Comparison of ENCODE assay signal across 9 mouse cellular contexts in genomic region chr7:84152821-84153220, GRCm38 (mm10). TPM values are rescaled to one million over a fixed set of nuclear protein-coding genes. Genes with fewer than 3 reads are reported as not detected.
A peak's percentile ranks its signal among the peaks of the same experiment; 100 is the strongest.
DNase-seq lines count a peak whose midpoint lies in the region; ATAC-seq and TF ChIP-seq lines count a peak whose summit lies in the region.
"Had no signal": no experiment of that assay in that cellular context is flagged by ENCODE, and none has a peak within 500 bp of the region (broad histone marks: within the 10 kb centered on the region; RNA-seq: fewer than 3 reads in every experiment).

No protein-coding gene starts in this region.

- H3K27ac ChIP-seq in heart, embryonic 15.5 days, result no peak overlapping the region
- H3K27ac ChIP-seq in testis, adult 2 months (ENCODE audit: control insufficient read depth, insufficient read depth, low read depth, low read length), result peak overlapping the region; percentile 51
- H3K27ac ChIP-seq in limb, embryonic 13.5 days, result no peak overlapping the region

- TF ChIP-seq POLR2A in testis, adult 2 months (IDR thresholded peaks at IDR 0.05; ENCODE audit: control insufficient read depth, low read depth, low read length), result no peak

- no peaks in the 10 kb centered on the region for H3K27me3 ChIP-seq in heart, embryonic 15.5 days
- H3K27me3 ChIP-seq in testis, adult 2 months (ENCODE audit: control insufficient read depth, insufficient read depth, low read length), result no peaks in the 10 kb centered on the region
- H3K27me3 ChIP-seq in limb, embryonic 13.5 days, result no peaks in the 10 kb centered on the region

- H3K9me3 ChIP-seq in heart, embryonic 15.5 days (replicated peaks), result no peaks in the 10 kb centered on the region
- H3K9me3 ChIP-seq in limb, embryonic 13.5 days, result no peaks in the 10 kb centered on the region

- peak overlapping the region; percentile 95 for H3K4me3 ChIP-seq in heart, embryonic 15.5 days
- H3K4me3 ChIP-seq in testis, adult 2 months (ENCODE audit: control insufficient read depth, low read depth, low read length), result peak overlapping the region; percentile 93
- no peak overlapping the region; the same call in 1 of the 2 replicates for H3K4me3 ChIP-seq in limb, embryonic 13.5 days

- ATAC-seq in heart, embryonic 15.5 days (replicated peaks; ENCODE audit: insufficient number of reproducible peaks, insufficient read depth, low FRiP score, low read depth), result no peak
- no peak for ATAC-seq in limb, embryonic 13.5 days (ENCODE audit: low FRiP score, low read depth)

- H3K36me3 ChIP-seq in heart, embryonic 15.5 days, result no peaks in the 10 kb centered on the region
- H3K36me3 ChIP-seq in testis, adult 2 months (ENCODE audit: control insufficient read depth, insufficient read depth, low read length), result 0 out of 2 replicates have a peak, but pooled peaks cover 1% of the 10 kb centered on the region
- peaks cover 4% of the 10 kb centered on the region; the same call in 1 of the 2 replicates for H3K36me3 ChIP-seq in limb, embryonic 13.5 days

- peaks cover 30% of the 10 kb centered on the region for H3K4me1 ChIP-seq in heart, embryonic 15.5 days (replicated peaks)
- H3K4me1 ChIP-seq in testis, adult 2 months (ENCODE audit: control insufficient read depth, insufficient read depth, low read length), result peaks cover 11% of the 10 kb centered on the region
- H3K4me1 ChIP-seq in limb, embryonic 13.5 days, result peaks cover 25% of the 10 kb centered on the region

- no peak overlapping the region for H3K9ac ChIP-seq in heart, embryonic 15.5 days
- H3K9ac ChIP-seq in limb, embryonic 13.5 days, result no peak overlapping the region

- no peak for TF ChIP-seq CTCF in testis, adult 2 months (IDR thresholded peaks at IDR 0.05; ENCODE audit: control insufficient read depth, insufficient read depth, insufficient replicate concordance, low read depth, low read length)

- peak overlapping the region; percentile 76 for H3K4me2 ChIP-seq in heart, embryonic 15.5 days
- peak overlapping the region; percentile 91 for H3K4me2 ChIP-seq in limb, embryonic 13.5 days (replicated peaks)

- DNase-seq in heart, adult 18-20 months, result no peak
- DNase-seq in testis, postnatal 14 days (ENCODE audit: low spot score), result no peak
- DNase-seq in ovary, postnatal 10 days (ENCODE audit: low spot score), result no peak
- no peak for DNase-seq in right cerebral cortex, adult 18-20 months
- no peak for DNase-seq in adrenal gland, postnatal 10 days
- DNase-seq: heart, postnatal 10 days had no signal

- 59% methylated on average over 4 of the region's 4 CpGs for WGBS in heart, embryonic 15.5 days
- 80% methylated on average over 4 of the region's 4 CpGs for WGBS in limb, embryonic 13.5 days

RNA-seq across cellular contexts. Expression of gene Abhd17c, which starts 1.1 kb away (rescaled TPM):
- 58.4 and 58.7 TPM in 2 replicates for polyA plus RNA-seq in heart, embryonic 15.5 days (2015; fragmentation: Nextera tagmentation; extraction: Ambion mirVana)
- total RNA-seq in heart, adult 18-20 months (2021), result 10 to 100 TPM; 29.8 to 35.7 TPM
- 16.2 and 19.4 TPM in 2 replicates for polyA plus RNA-seq in testis, adult 2 months (2012; rRNA removed)
- polyA plus RNA-seq in limb, embryonic 13.5 days (2015; fragmentation: Nextera tagmentation; extraction: Ambion mirVana), result 25.4 and 33.4 TPM in 2 replicates
- total RNA-seq in adrenal gland, postnatal 10 days (2021), result 10 to 100 TPM; 42.0 to 43.7 TPM
